Mouse (Mus musculus) G1E-ER4 (cell line): Measurements from ENCODE around the gene Hikeshi. TPM values are rescaled to one million over a fixed set of nuclear protein-coding genes. Genes with fewer than 3 reads are reported as not detected.

Source experiments
- GATA1 ChIP-seq: IDR thresholded peaks from one replicate; pipeline ENCODE4 v1.8.0; 2012; ENCODE audit warnings: low read length, inconsistent platforms
- polyA plus RNA-seq: library from polyadenylated mRNA; stranded (reverse); fragments of >175 nt; gene quantifications from 2 replicates; pipeline ENCODE4 v1.2.3, GENCODE M21; 2012

The Hikeshi gene
- polyA plus RNA-seq, 1 experiment = 75.3 TPM

GRCm38 (mm10) chr7:89884551-89884950, 56.5 kb downstream of the Hikeshi start:
- no peak for TF ChIP-seq GATA1

- TF ChIP-seq GATA1 = no peak
Observed at GRCm38 (mm10) chr7:89879686-89880085, 61.3 kb downstream of the Hikeshi start.

Other genes starting within 250 kb of the Hikeshi start
- gene Ccdc81, start 37.6 kb downstream of the Hikeshi start, polyA plus RNA-seq = not detected in 2 replicates
- 226 and 228 TPM in 2 replicates for gene Eed, start 39.8 kb upstream of the Hikeshi start, polyA plus RNA-seq
- 130 and 146 TPM in 2 replicates for gene Picalm, start 189.0 kb upstream of the Hikeshi start, polyA plus RNA-seq